Mouse (Mus musculus): ENCODE results near the gene Tmco3.

The Tmco3 gene

DNA sequence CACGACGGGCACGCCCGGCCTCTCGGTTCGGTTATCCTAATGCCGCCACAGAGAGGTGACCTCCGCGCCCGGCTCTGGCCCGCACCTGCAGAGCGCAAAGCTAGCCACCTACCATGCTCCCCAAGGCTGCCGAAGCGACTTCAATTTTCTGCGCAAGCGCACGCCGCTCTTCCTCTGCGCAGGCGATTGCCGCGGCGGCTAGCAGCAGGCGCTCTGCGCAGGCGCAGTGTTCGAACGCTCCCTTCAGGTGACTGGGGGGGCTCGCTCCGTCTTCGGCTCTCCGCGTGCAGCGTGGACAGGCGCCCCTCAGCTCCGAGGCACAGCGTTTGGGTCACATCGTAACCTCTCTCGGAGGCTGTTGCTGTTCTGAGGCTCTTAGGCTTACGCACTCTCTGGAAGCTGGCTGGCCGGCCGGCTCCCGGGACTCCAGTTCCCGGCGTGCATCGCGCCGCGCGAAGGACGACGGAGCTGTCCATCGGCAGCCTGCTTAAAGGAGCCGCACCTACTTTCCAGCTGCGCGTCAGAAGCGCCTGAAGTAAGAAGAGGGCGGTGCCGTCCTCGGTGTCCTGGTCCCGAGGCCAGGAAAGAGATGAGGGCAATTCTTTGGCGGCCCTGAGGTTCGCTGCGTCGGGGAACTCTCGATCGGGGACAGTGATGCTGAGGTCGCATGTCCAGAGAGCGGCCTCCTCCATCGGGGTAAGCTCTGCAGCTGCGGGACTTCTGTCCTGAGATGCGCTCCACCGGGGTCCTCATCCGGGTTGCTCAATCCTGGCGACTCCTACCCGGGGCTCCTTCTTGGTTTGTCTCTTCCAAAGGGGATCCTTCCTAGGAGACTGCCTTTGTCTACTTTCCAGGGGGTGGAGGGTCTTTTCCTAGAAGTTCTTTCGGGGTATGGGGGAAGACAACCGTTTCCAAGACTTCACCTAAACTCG lies at the start of gene Tmco3, which contains the start of gene Dcun1d2:
Tmco3 (plus strand) TSS at position 499 of the 932 bp plus-strand sequence.
Dcun1d2 (minus strand) TSS at position 440 of the 932 bp plus-strand sequence.
- peak; percentile 99 for DNase-seq (ENCODE audit: low read depth)

DNA sequence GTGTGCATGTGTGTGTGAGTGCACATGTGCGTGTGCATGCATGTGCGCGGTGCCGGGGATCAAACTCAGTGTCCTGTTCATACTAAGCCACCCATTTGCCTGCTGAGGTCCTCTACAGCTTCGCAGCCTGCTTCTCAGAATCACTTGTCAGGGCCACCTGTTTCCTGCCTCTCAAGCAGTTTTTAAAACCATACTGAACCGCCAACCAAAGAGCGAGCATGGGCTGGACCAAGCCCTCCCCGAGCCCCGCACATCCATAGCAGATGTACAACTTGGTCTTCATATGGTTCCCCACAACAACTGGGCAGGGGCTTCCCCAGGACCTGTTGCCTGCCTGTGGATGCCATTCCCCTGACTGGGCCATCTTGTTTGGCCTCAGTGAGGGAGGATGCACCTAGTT lies 47.9 kb upstream of the Tmco3 start:
- no peak for DNase-seq (ENCODE audit: low read depth)

- DNase-seq (ENCODE audit: low read depth) = no peak
Measured at GRCm38 (mm10) chr8:13240691-13241090, 47.3 kb upstream of the Tmco3 start.

GRCm38 (mm10) chr8:13242985-13243870 lies 44.8 kb upstream of the Tmco3 start:
- no peak for DNase-seq (ENCODE audit: low read depth)

DNA sequence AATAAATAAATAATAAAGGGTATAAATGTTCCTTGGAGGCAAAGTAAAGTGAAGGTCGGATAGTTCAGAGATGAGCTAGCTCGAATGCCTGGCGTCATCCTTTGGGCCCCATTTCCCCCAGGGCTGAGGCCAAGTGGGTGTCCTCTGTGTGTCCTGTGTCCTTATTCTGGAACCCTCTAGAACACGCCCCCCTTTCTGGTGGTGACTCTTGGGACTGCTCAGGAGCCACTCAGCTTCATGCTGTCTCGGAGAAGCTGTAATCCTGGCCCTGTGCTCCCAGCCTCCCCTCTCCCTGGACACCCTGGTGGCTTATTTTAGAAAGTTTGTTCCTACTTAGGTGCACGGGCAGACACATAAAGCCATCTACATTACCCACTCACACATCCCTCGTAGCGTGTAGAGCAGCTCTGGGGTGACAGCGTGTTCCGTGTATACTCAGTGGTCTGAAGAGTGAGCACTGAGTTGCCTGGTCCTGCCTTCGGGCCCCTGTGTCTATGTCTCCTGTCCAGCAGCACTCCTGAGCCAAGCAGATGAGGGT lies 43.6 kb upstream of the Tmco3 start:
- DNase-seq (ENCODE audit: low read depth) = no peak

- DNase-seq (ENCODE audit: low read depth) = no peak
Measured at GRCm38 (mm10) chr8:13252837-13253236, 35.2 kb upstream of the Tmco3 start.

- no peak for DNase-seq (ENCODE audit: low read depth)
Measured at GRCm38 (mm10) chr8:13253413-13253812, 34.6 kb upstream of the Tmco3 start.

- DNase-seq (ENCODE audit: low read depth) = peak; percentile 65
Measured at GRCm38 (mm10) chr8:13254019-13254418, 34.0 kb upstream of the Tmco3 start, which contains the start of gene Adprhl1. Gene Adprhl1 (minus strand): TSS chr8:13254162.

DNA sequence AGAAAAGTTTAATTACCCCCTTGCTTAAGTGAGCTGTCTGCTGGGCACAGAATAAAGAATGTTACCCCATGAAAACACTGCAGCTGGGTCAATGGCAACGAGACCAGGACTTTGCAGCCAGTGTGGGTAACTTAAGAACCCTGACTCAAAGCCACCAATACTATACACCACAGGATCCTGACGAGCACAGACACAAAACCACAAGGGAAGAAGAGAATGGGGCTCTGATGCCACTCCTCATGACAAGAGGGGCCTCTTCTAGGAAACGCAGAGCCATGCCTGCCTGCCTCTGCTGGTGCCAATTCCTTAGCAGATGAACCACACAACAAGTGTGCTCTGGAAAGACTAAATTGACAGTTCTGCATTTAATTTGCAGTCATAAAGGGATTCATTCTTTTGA lies 24.6 kb upstream of the Tmco3 start:
- DNase-seq (ENCODE audit: low read depth) = no peak

DNA sequence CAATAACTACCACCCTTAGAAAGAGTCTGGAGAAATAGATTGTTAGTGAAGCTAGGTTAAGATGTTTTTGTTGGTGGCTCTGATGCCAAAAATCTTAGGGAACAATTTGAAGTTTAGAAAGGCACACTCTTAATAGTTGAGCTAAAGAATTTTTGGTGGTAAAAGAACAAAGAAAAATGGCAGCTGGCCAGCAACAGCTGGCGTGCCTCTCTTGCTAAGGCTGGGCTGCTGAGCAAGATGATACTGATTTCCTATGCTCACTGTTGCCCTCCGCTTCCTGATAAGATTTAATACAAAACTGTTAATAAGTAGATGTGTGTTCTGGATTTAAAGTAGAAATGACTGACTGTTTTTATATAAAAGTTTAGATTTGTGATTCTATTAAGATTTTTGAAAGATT lies 20.4 kb upstream of the Tmco3 start:
- DNase-seq (ENCODE audit: low read depth) = no peak

DNA sequence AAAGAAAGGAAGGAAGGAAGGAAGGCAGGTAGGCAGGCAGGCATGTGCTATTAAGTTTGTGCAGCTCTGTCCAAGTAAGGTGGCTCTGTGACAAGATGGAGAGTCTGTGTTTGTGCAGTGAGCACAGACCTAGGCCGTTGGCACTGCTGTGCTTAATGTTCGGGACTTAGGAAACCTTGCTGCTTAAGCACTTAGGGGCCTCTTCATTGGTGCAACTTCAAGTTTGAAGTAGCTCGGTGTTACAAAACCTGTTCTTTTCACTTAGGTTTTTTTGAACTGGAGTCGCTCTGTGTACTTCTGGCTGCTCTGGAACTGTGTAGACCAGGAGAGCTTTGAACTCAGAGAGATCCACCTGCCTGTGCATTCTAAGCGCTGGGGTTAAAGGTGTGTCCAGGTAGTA lies 15.2 kb upstream of the Tmco3 start:
- DNase-seq (ENCODE audit: low read depth) = no peak

DNA sequence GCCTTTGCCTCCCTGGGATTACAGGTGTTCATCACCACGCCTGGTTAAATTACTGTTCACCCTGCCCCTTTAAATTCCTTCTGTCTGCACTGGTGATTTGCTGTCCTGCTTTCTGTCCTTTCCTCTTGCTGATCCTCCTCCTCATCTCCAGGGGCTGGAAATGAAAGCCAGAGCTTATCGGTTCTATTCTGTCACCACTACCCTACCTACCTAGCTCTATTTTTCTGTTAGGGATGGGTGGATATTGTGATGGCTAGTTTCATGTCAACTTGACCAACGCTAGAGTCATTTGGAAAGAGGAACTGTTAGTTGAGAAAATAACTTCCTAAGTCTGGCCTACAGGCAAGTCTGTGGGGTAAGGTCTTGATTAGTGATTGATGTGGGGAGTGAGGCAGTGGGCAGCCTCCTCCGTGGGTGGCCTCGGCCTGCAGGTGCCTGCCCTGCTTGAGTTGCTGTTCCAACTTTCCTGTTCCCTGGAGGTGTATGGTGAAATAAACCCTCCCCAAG lies 11.0 kb upstream of the Tmco3 start:
- DNase-seq (ENCODE audit: low read depth) = no peak

- no peak for DNase-seq (ENCODE audit: low read depth)
Measured at GRCm38 (mm10) chr8:13283200-13283599, 4.8 kb upstream of the Tmco3 start.

DNA sequence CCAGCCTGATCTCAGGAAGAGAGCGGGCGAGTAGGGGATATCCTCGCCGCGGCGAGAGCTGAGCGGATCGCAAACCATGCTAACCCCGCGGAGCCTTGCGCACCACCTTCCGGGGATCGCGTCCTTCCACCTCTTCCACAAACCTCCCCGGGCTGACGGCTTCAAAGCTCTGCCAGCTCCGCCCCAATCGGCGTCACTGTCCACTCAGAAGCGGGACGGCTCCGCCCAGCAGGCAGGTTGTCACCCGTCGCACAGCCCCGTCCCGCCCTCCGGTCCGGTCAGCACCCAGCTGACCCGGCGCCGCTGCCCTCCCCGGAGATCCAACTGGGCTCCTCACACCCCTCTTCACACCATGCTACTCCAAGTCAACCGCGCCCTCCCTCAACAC lies 692 bp upstream of the Tmco3 start:
- DNase-seq (ENCODE audit: low read depth) = peak; percentile 88

DNA sequence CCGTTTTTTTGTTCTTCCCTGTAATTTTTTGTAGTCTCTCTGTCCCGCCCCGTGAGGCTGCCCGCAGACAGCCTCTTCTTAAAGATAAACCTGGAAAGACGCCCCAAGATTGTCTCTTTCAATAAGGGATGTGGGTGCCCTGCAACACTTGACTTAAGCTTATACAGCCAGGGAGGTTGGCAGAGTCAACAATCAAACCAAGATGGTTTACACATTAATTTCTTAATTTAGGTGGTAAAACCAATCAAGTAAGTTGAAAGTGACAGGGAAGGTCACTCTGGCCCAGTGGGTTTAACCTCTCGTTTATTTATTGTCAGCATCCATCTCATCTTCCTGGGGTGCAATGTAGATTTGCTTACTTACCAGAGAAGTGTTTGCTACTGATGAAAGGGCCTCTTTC lies 656 bp downstream of the Tmco3 start:
- peak; percentile 30 for DNase-seq (ENCODE audit: low read depth)

DNA sequence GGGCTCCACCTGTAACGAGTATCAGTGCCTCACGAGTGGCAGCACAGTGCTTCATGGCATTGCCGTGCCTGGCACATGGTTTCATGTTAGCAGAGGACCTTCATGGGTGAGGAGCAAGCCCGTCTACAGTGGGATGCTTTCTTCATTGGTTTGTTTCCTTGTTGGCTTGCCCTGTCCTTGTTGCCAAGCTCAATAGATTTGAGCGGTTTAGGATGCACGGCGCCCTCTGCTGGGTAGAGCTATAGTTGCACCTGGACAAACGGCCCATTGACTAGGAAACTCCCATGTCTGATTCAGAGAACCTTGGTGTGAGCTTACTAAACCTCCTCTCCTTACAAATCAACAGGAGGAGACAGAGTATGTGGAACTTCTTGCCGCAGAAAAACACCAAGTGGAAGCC lies 4.4 kb downstream of the Tmco3 start:
- DNase-seq (ENCODE audit: low read depth) = peak; percentile 88

GRCm38 (mm10) chr8:13293677-13294470 lies 5.9 kb downstream of the Tmco3 start:
- no peak for DNase-seq (ENCODE audit: low read depth)

GRCm38 (mm10) chr8:13299571-13299970 lies 11.6 kb downstream of the Tmco3 start:
- DNase-seq (ENCODE audit: low read depth) = no peak

GRCm38 (mm10) chr8:13301036-13301435 lies 13.0 kb downstream of the Tmco3 start:
- no peak for DNase-seq (ENCODE audit: low read depth)

DNA sequence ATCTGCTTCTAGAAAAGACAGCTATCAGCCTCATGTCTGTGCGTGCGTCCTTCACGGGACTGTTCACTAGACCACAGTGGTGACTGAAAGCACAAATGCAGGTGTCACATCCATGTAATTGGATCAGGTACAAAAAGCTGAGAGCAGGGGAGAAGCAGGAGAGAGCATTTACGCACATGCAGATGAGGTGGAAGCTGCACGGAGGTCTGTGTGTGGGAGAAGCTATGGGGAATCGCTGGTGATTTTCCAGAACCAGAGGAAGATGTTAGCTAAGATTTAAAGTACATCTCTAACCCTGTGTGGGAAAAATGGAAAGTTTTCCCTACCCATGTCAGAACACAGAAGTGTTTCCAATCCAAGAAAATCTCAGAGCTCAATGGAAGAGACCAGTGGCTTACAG lies 17.5 kb downstream of the Tmco3 start:
- DNase-seq (ENCODE audit: low read depth) = no peak

GRCm38 (mm10) chr8:13305884-13306283 lies 17.9 kb downstream of the Tmco3 start:
- no peak for DNase-seq (ENCODE audit: low read depth)
